Mouse (Mus musculus) kidney, adult 2 months (tissue): ENCODE results near the gene Itga8. TPM values are rescaled to one million over a fixed set of nuclear protein-coding genes. Genes with fewer than 3 reads are reported as not detected.

ENCODE experiments used
- DNase-seq: peaks from one replicate; pipeline ENCODE4 v3.0.0; 2021
- H3K27ac ChIP-seq: fragments of 200-500 bp; 2 replicates; pipeline ENCODE4 v1.5.1; 2012; ENCODE audit warnings: low read depth, low read length, control low read depth, inconsistent platforms; ENCODE audit not compliant: insufficient read depth
- H3K27me3 ChIP-seq: fragments of 200-500 bp; replicated peaks from 2 replicates; pipeline ENCODE4 v1.6.1; 2012; ENCODE audit warnings: mild to moderate bottlenecking, moderate library complexity, low read length, inconsistent platforms; ENCODE audit not compliant: control insufficient read depth, insufficient read depth
- H3K36me3 ChIP-seq: fragments of 200-500 bp; 2 replicates; pipeline ENCODE4 v1.6.1; 2012; ENCODE audit warnings: mild to moderate bottlenecking, moderate library complexity, low read length, inconsistent platforms; ENCODE audit not compliant: control insufficient read depth, insufficient read depth
- H3K4me1 ChIP-seq: fragments of 200-500 bp; 2 replicates; pipeline ENCODE4 v1.6.1; 2011; ENCODE audit warnings: low read length; ENCODE audit not compliant: control insufficient read depth, insufficient read depth
- H3K4me3 ChIP-seq: fragments of 200-500 bp; 2 replicates; pipeline ENCODE4 v1.5.1; 2011; ENCODE audit warnings: mild to moderate bottlenecking, low read depth, low read length, control low read depth; ENCODE audit not compliant: insufficient read depth
- CTCF ChIP-seq: fragments of 200-500 bp; conservative IDR thresholded peaks from 2 replicates; pipeline ENCODE4 v1.5.1; 2011; ENCODE audit warnings: low read depth, mild to moderate bottlenecking, control low read depth, low read length, moderate library complexity, mixed read lengths; ENCODE audit not compliant: insufficient read depth, insufficient read length
- POLR2A ChIP-seq: fragments of 200-500 bp; IDR thresholded peaks from one replicate; pipeline ENCODE4 v1.6.1; 2011; ENCODE audit warnings: low read depth, low read length, control low read depth
- WGBS: fragments of 180-500 bp; shearing (Covaris S2); methylation state at CpG from one replicate; pipeline ENCODE4 v1.1.7; 2018; 5-methylcytosine and 5-hydroxymethylcytosine counted together
- polyA plus RNA-seq: library from polyadenylated mRNA; depleted of rRNA; stranded (reverse); fragments of >200 nt; gene quantifications from 2 replicates; pipeline ENCODE4 v1.2.3, GENCODE M21; 2012

Itga8 gene
- polyA plus RNA-seq, 1 experiment, result 9.7 TPM

GRCm38 (mm10) chr2:12103183-12103582, 198.5 kb downstream of the Itga8 start:
- no peak overlapping the region for H3K27ac ChIP-seq
- no peaks in the 10 kb centered on the region for H3K4me1 ChIP-seq
- no peak for DNase-seq
- no peaks in the 10 kb centered on the region for H3K27me3 ChIP-seq
- H3K4me3 ChIP-seq, result no peak overlapping the region
- TF ChIP-seq POLR2A (no peak), CTCF (no peak)
- 53% methylated on average over 1 of the region's 1 CpGs for WGBS
- H3K36me3 ChIP-seq, result no peaks in the 10 kb centered on the region

DNA sequence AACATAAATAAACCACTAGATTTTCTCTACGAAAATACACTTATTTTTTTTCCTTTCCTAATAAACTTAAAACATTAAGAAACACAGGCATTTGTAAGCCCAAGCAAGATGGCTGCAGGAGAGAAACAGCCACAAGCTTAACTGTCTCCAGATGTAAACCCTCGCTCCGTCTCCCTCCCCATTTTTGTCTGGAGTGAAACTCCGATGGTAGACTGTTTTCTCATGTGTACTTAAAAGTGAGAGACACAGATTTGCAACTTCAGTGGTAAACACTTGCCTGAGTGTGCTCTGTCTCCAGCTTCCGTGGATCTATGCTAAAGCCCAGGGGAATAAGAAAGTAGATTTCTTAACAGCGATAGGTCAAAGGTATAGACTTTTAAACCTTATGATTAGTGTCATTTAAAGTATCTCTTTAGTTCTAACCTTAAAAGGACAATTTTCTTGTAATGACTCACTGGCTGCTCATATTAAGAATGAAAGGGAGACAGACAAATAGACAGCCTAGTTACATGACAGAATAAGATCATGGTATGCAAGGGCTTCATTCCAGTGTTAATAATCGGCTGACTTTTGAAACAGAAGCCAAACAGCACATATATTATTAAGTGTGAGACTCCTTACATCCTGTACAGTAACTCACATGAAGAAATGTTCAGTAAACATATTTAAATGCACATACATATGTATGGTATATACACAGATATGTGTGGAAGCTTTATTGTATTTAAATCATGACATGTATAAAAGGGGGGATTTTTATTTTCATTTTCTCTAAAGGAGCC, 209.3 kb downstream of the Itga8 start:
- Histone ChIP-seq H3K4me3 (no peak overlapping the region), H3K4me1 (no peaks in the 10 kb centered on the region), H3K27ac (no peak overlapping the region), H3K36me3 (no peaks in the 10 kb centered on the region), H3K27me3 (no peaks in the 10 kb centered on the region)
- no peak for DNase-seq
- no peak for TF ChIP-seq CTCF
- TF ChIP-seq POLR2A, result no peak
- WGBS, result 78% methylated on average over 7 of the region's 7 CpGs

GRCm38 (mm10) chr2:12090993-12091392, 210.7 kb downstream of the Itga8 start:
- H3K27ac ChIP-seq, result no peak overlapping the region
- 70% methylated on average over 2 of the region's 2 CpGs for WGBS
- DNase-seq, result no peak
- TF ChIP-seq CTCF, result no peak
- TF ChIP-seq POLR2A, result no peak
- H3K27me3 ChIP-seq, result no peaks in the 10 kb centered on the region
- no peaks in the 10 kb centered on the region for H3K4me1 ChIP-seq
- H3K4me3 ChIP-seq, result no peak overlapping the region
- no peaks in the 10 kb centered on the region for H3K36me3 ChIP-seq

- no peak for TF ChIP-seq CTCF
- no peak for TF ChIP-seq POLR2A
- DNase-seq, result no peak
- H3K27ac ChIP-seq, result no peak overlapping the region
- H3K4me1 ChIP-seq, result no peaks in the 10 kb centered on the region
- no peak overlapping the region for H3K4me3 ChIP-seq
- H3K27me3 ChIP-seq, result no peaks in the 10 kb centered on the region
- WGBS, result 82% methylated on average over 2 of the region's 2 CpGs
- no peaks in the 10 kb centered on the region for H3K36me3 ChIP-seq
Observed at GRCm38 (mm10) chr2:12085492-12085891, 216.2 kb downstream of the Itga8 start.

DNA sequence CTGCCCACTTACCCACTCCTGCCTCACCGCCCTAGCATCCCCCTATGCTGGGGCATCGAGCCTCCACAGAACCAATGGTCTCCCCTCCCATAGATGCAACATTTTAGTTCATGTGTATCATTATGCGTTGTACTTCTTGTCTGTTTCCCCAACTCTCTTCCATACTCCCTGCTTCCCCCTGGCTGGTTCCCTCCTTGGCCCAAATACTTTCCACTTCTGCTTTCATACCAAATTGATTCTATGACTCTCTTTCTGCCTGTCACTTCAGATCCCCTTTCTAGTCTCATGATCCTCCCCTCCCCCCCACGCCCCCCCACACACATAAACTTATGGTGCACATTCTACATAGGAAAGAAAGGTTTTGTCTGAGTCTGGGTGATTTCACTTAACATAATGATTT, 217.4 kb downstream of the Itga8 start:
- no peaks in the 10 kb centered on the region for H3K4me1 ChIP-seq
- WGBS, result 88% methylated on average over 4 of the region's 4 CpGs
- H3K36me3 ChIP-seq, result no peaks in the 10 kb centered on the region

DNA sequence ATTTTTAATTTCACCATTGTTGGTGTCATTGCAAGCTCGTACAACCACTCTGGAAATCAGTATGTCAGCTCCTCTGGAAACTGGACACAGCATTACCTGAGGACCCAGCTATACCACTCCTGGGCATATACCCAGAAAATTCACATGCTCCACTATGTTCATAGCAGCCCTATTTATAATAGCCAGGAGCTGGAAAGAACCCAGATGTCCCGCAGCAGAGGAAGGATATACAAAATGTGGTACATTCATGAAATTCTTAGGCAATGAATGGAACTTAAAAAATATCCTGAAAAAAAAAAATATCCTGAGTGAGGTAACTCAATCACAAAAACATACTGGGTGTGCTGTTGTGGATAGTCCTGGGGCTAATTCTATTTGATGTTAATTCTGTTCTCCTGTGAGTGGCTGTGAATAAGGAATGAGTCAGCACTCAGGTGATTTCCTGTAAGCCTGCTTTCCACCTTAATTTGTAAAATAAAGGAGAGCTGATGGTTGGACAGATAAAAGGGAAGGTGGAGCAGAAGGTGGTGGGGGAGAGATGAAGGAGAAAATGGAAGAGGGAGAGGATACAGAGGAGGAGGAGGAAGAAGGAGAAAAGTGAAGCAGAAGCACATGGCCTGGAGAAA, 224.3 kb downstream of the Itga8 start:
- no peak overlapping the region for H3K27ac ChIP-seq
- no peak overlapping the region for H3K4me3 ChIP-seq
- H3K4me1 ChIP-seq, result no peaks in the 10 kb centered on the region
- no peaks in the 10 kb centered on the region for H3K27me3 ChIP-seq
- DNase-seq, result no peak
- WGBS, result 69% methylated on average over 2 of the region's 2 CpGs
- H3K36me3 ChIP-seq, result no peaks in the 10 kb centered on the region
- no peak for TF ChIP-seq POLR2A

More for the DNA sequence above, 217.4 kb downstream of the Itga8 start:
- TF ChIP-seq CTCF (no peak), POLR2A (no peak)
- no peak overlapping the region for H3K27ac ChIP-seq
- DNase-seq, result peak; percentile 14
- H3K4me3 ChIP-seq, result no peak overlapping the region
- H3K27me3 ChIP-seq, result no peaks in the 10 kb centered on the region

GRCm38 (mm10) chr2:12065669-12066399, 235.9 kb downstream of the Itga8 start:
- 59% methylated on average over 6 of the region's 6 CpGs for WGBS
- Histone ChIP-seq H3K4me1 (no peaks in the 10 kb centered on the region), H3K4me3 (no peak overlapping the region), H3K27ac (no peak overlapping the region), H3K36me3 (no peaks in the 10 kb centered on the region), H3K27me3 (no peaks in the 10 kb centered on the region)
- no peak for DNase-seq
- TF ChIP-seq POLR2A (no peak), CTCF (no peak)
